10 mouse cellular contexts compared by ENCODE assay signal in genomic region chr11:63917561-63917960, GRCm38 (mm10). TPM values are rescaled to one million over a fixed set of nuclear protein-coding genes. Genes with fewer than 3 reads are reported as not detected.
DNase-seq lines count a peak whose midpoint lies in the region; ATAC-seq and TF ChIP-seq lines count a peak whose summit lies in the region.
"Had no signal": no experiment of that assay in that cellular context is flagged by ENCODE, and none has a peak within 500 bp of the region (broad histone marks: within the 10 kb centered on the region; RNA-seq: fewer than 3 reads in every experiment).

No protein-coding gene starts in this region.

- ATAC-seq in hindbrain, embryonic 16.5 days, result no peak
- no peak for ATAC-seq in liver, postnatal 0 days
- ATAC-seq in stomach, embryonic 15.5 days (ENCODE audit: insufficient read depth, low FRiP score, low read depth), result no peak
- ATAC-seq: forebrain, embryonic 16.5 days had no signal

- no peaks in the 10 kb centered on the region for H3K27me3 ChIP-seq in liver, adult 2 months (ENCODE audit: control insufficient read depth, insufficient read depth, low read length)
- peaks cover 17% of the 10 kb centered on the region for H3K27me3 ChIP-seq in hindbrain, embryonic 16.5 days (replicated peaks; ENCODE audit: control insufficient read depth, insufficient read depth, low read length)
- peaks cover 45% of the 10 kb centered on the region for H3K27me3 ChIP-seq in liver, postnatal 0 days (ENCODE audit: insufficient read depth, low read length)
- peaks cover 19% of the 10 kb centered on the region for H3K27me3 ChIP-seq in stomach, embryonic 15.5 days (replicated peaks)

- H3K36me3 ChIP-seq in liver, adult 2 months (ENCODE audit: control insufficient read depth, insufficient read depth, low read length), result no peaks in the 10 kb centered on the region
- no peaks in the 10 kb centered on the region for H3K36me3 ChIP-seq in hindbrain, embryonic 16.5 days (ENCODE audit: control insufficient read depth, insufficient read depth, low read length)
- no peaks in the 10 kb centered on the region for H3K36me3 ChIP-seq in liver, postnatal 0 days (replicated peaks; ENCODE audit: insufficient read depth, low read length)
- no peaks in the 10 kb centered on the region for H3K36me3 ChIP-seq in stomach, embryonic 15.5 days
- H3K36me3 ChIP-seq: lung, embryonic 15.5 days had no signal

- TF ChIP-seq CTCF in liver, adult 2 months (IDR thresholded peaks at IDR 0.05; ENCODE audit: low read depth, low read length), result no peak
- TF ChIP-seq CTCF in liver, postnatal 0 days (IDR thresholded peaks at IDR 0.05; ENCODE audit: low read depth), result no peak

- no peak for TF ChIP-seq EP300 in liver, postnatal 0 days (IDR thresholded peaks at IDR 0.05; ENCODE audit: low read depth)

- TF ChIP-seq POLR2A in liver, adult 2 months (IDR thresholded peaks at IDR 0.05; ENCODE audit: extremely low read depth, insufficient read depth, low read length), result no peak

- peak overlapping the region; percentile 20 for H3K4me3 ChIP-seq in liver, adult 2 months (ENCODE audit: insufficient read depth, low read depth, low read length)
- no peak overlapping the region for H3K4me3 ChIP-seq in hindbrain, embryonic 16.5 days (ENCODE audit: low read length)
- 0 out of 2 replicates have a peak overlapping the region, but pooled peaks have one; percentile 8 for H3K4me3 ChIP-seq in liver, postnatal 0 days (ENCODE audit: low read depth, low read length)
- H3K4me3 ChIP-seq in stomach, embryonic 15.5 days (replicated peaks), result no peak overlapping the region
- H3K4me3 ChIP-seq: heart, adult 2 months; lung, embryonic 15.5 days had no signal

- peaks cover 52% of the 10 kb centered on the region for H3K79me2 ChIP-seq in liver, adult 2 months (ENCODE audit: control insufficient read depth, insufficient read depth, low read length)

- peaks cover 24% of the 10 kb centered on the region for H3K4me1 ChIP-seq in liver, adult 2 months (ENCODE audit: control insufficient read depth, insufficient read depth, low read length)
- H3K4me1 ChIP-seq in hindbrain, embryonic 16.5 days (ENCODE audit: control insufficient read depth, insufficient read depth, low read depth, low read length), result peaks cover 21% of the 10 kb centered on the region
- peaks cover 12% of the 10 kb centered on the region for H3K4me1 ChIP-seq in liver, postnatal 0 days (ENCODE audit: insufficient read depth)
- peaks cover 36% of the 10 kb centered on the region for H3K4me1 ChIP-seq in stomach, embryonic 15.5 days

- no peak for DNase-seq in liver, adult 2 months (ENCODE audit: extremely low read depth, low read depth, low spot score)
- no peak for DNase-seq in liver
- no peak for DNase-seq in liver, postnatal 0 days
- DNase-seq in urinary bladder, postnatal 4 days (ENCODE audit: low spot score in 2 of 2), result no peak
- no peak for DNase-seq in spleen, adult 18-20 months
- DNase-seq: heart, adult 2 months had no signal

- peak overlapping the region; percentile 32; the same call in 1 of the 2 replicates for H3K27ac ChIP-seq in liver, adult 2 months (replicated peaks; ENCODE audit: insufficient read depth, low read depth, low read length)
- H3K27ac ChIP-seq in hindbrain, embryonic 16.5 days (ENCODE audit: low read depth, low read length), result no peak overlapping the region
- H3K27ac ChIP-seq in liver, postnatal 0 days (ENCODE audit: low read depth), result peak overlapping the region; percentile 41; the same call in 1 of the 2 replicates
- H3K27ac ChIP-seq in stomach, embryonic 15.5 days, result no peak overlapping the region
- H3K27ac ChIP-seq: heart, adult 2 months; lung, embryonic 15.5 days had no signal

- no peaks in the 10 kb centered on the region for H3K9me3 ChIP-seq in hindbrain, embryonic 16.5 days (ENCODE audit: control insufficient read depth, low read length)
- H3K9me3 ChIP-seq in liver, postnatal 0 days (ENCODE audit: low read length), result no peaks in the 10 kb centered on the region
- no peaks in the 10 kb centered on the region for H3K9me3 ChIP-seq in stomach, embryonic 15.5 days
- H3K9me3 ChIP-seq: lung, embryonic 15.5 days had no signal

- peak overlapping the region; percentile 24 for H3K4me2 ChIP-seq in hindbrain, embryonic 16.5 days (ENCODE audit: low read length)
- peak overlapping the region; percentile 75 for H3K4me2 ChIP-seq in liver, postnatal 0 days (ENCODE audit: low read depth, low read length)
- H3K4me2 ChIP-seq in stomach, embryonic 15.5 days, result 0 out of 2 replicates have a peak overlapping the region, but pooled peaks have one; percentile 19
- H3K4me2 ChIP-seq: lung, embryonic 15.5 days had no signal

- H3K9ac ChIP-seq in liver, adult 2 months (ENCODE audit: low read depth, low read length), result peak overlapping the region; percentile 43
- no peak overlapping the region for H3K9ac ChIP-seq in hindbrain, embryonic 16.5 days (ENCODE audit: low read depth, low read length)
- no peak overlapping the region for H3K9ac ChIP-seq in liver, postnatal 0 days (replicated peaks)
- no peak overlapping the region for H3K9ac ChIP-seq in stomach, embryonic 15.5 days
- H3K9ac ChIP-seq: lung, embryonic 15.5 days had no signal

- 13% methylated on average over 6 of the region's 6 CpGs for WGBS in liver, adult 2 months
- WGBS in hindbrain, embryonic 16.5 days, result 27% methylated on average over 6 of the region's 6 CpGs
- 21% methylated on average over 6 of the region's 6 CpGs for WGBS in liver, postnatal 0 days (ENCODE audit: insufficient replicate concordance)
- 36% methylated on average over 6 of the region's 6 CpGs for WGBS in stomach, embryonic 15.5 days

RNA-seq across cellular contexts. Expression of gene Hs3st3b1, which starts 4.5 kb away (rescaled TPM):
- total RNA-seq in liver, adult 2 months (2014; rRNA removed), result 38.5 and 45.6 TPM in 2 replicates
- 57.5 and 57.7 TPM in 2 replicates for polyA plus RNA-seq in liver, adult 2 months (2012; rRNA removed)
- 4.8 and 5.6 TPM in 2 replicates for polyA plus RNA-seq in hindbrain, embryonic 16.5 days (2015; fragmentation: Nextera tagmentation; extraction: Ambion mirVana)
- polyA plus RNA-seq in liver, postnatal 0 days (2015; fragmentation: Nextera tagmentation; extraction: Ambion mirVana), result 20.0 and 21.1 TPM in 2 replicates
- polyA plus RNA-seq in stomach, embryonic 15.5 days (2015; fragmentation: Nextera tagmentation; extraction: Ambion mirVana), result 7.9 and 9.9 TPM in 2 replicates

Comparison
In these comparisons a context has a peak if more than half of its experiments do, and no peak if none do; other contexts are left out.
1. H3K27ac ChIP-seq: peak in liver, adult 2 months (single experiment) and liver, postnatal 0 days (single experiment); none in hindbrain, embryonic 16.5 days (single experiment) and stomach, embryonic 15.5 days (single experiment).
2. H3K4me3 ChIP-seq: peak in liver, adult 2 months (single experiment) and liver, postnatal 0 days (single experiment); none in hindbrain, embryonic 16.5 days (single experiment) and stomach, embryonic 15.5 days (single experiment).
3. H3K4me2 ChIP-seq: peak in every context shown above with its lines; median percentile 75 in liver, postnatal 0 days; 24 in hindbrain, embryonic 16.5 days; 19 in stomach, embryonic 15.5 days.